Mouse (Mus musculus) hindlimb bud, embryonic 11.5 days (tissue): ENCODE data around the gene Tmem94.

Experiments used
- DNase-seq: peaks from one replicate; pipeline ENCODE4 v3.0.0-alpha.2; 2012; ENCODE audit warnings: low read depth, low spot score; ENCODE audit errors: extremely low spot score

Tmem94 gene

GRCm38 (mm10) chr11:115806154-115806553, 40.9 kb downstream of the Tmem94 start:
- no peak for DNase-seq

- DNase-seq: no peak
Observed at GRCm38 (mm10) chr11:115807306-115807705, 42.1 kb downstream of the Tmem94 start.

- no peak for DNase-seq
Observed at GRCm38 (mm10) chr11:115807971-115808370, 42.7 kb downstream of the Tmem94 start.

GRCm38 (mm10) chr11:115808696-115809310, 43.6 kb downstream of the Tmem94 start:
- no peak for DNase-seq

- no peak for DNase-seq
Observed at GRCm38 (mm10) chr11:115809311-115809781, 44.1 kb downstream of the Tmem94 start.

- DNase-seq: no peak
Observed at GRCm38 (mm10) chr11:115810377-115810776, 45.1 kb downstream of the Tmem94 start.

- DNase-seq: no peak
Observed at GRCm38 (mm10) chr11:115811381-115812093, 46.3 kb downstream of the Tmem94 start.

GRCm38 (mm10) chr11:115812095-115812494, 46.9 kb downstream of the Tmem94 start:
- no peak for DNase-seq

- DNase-seq: no peak
Observed at GRCm38 (mm10) chr11:115812533-115813420, 47.5 kb downstream of the Tmem94 start.

GRCm38 (mm10) chr11:115813507-115814296, 48.5 kb downstream of the Tmem94 start, which contains the start of gene Caskin2:
TSS of gene Caskin2 (minus strand) at chr11:115813639.
- DNase-seq: peak; percentile 93

GRCm38 (mm10) chr11:115814605-115815450, 49.6 kb downstream of the Tmem94 start, which contains the start of gene Tsen54:
TSS of gene Tsen54 (plus strand) at chr11:115814724.
- no peak for DNase-seq

GRCm38 (mm10) chr11:115817331-115817730, 52.1 kb downstream of the Tmem94 start:
- no peak for DNase-seq

- no peak for DNase-seq
Observed at GRCm38 (mm10) chr11:115819915-115820623, 54.8 kb downstream of the Tmem94 start.

- DNase-seq: no peak
Observed at GRCm38 (mm10) chr11:115821001-115821400, 55.8 kb downstream of the Tmem94 start.

- no peak for DNase-seq
Observed at GRCm38 (mm10) chr11:115823774-115824740, 58.8 kb downstream of the Tmem94 start, which contains the start of gene Llgl2. TSS of gene Llgl2 (plus strand) at chr11:115824049.

GRCm38 (mm10) chr11:115824813-115825212, 59.6 kb downstream of the Tmem94 start:
- DNase-seq: no peak

GRCm38 (mm10) chr11:115826487-115826886, 61.3 kb downstream of the Tmem94 start:
- no peak for DNase-seq

GRCm38 (mm10) chr11:115827624-115828023, 62.4 kb downstream of the Tmem94 start:
- no peak for DNase-seq
